Mouse (Mus musculus): ENCODE data around the gene Gpr156. TPM values are rescaled to one million over a fixed set of nuclear protein-coding genes. Genes with fewer than 3 reads are reported as not detected.
"Not testable (repeated sequence)": the region's sequence is repeated elsewhere in the genome, so short reads cannot be mapped to it uniquely, and the experiment has no call there.

Gene Gpr156
- total RNA-seq, 2 experiments from 2014 or later = 1.3 to 1.4 TPM

GRCm38 (mm10) chr16:38016928-38017524 is 100.7 kb downstream of the Gpr156 start:
- no peak for DNase-seq (ENCODE audit: extremely low spot score in 1 of 2, low spot score in 2 of 2)
- intact Hi-C loops (cut with DNase I) = no loop called here

- no peak for DNase-seq (ENCODE audit: extremely low spot score in 1 of 2, low spot score in 2 of 2)
- intact Hi-C loops (cut with DNase I) = no loop called here
Measured at GRCm38 (mm10) chr16:38017958-38018376, 101.7 kb downstream of the Gpr156 start.

GRCm38 (mm10) chr16:38032644-38033043 is 116.3 kb downstream of the Gpr156 start:
- DNase-seq (ENCODE audit: extremely low spot score in 1 of 2, low spot score in 2 of 2) = peak in 1 of 2 experiments; percentile 57
- intact Hi-C loops (cut with DNase I) = no loop called here

- no peak for DNase-seq (ENCODE audit: extremely low spot score in 1 of 2, low spot score in 2 of 2)
- intact Hi-C loops (cut with DNase I) = no loop called here
Measured at GRCm38 (mm10) chr16:38033071-38033470, 116.8 kb downstream of the Gpr156 start.

GRCm38 (mm10) chr16:38038101-38038500 is 121.8 kb downstream of the Gpr156 start:
- intact Hi-C loops (cut with DNase I); DNase-seq (ENCODE audit: extremely low spot score in 1 of 2, low spot score in 2 of 2): not testable (repeated sequence)

- intact Hi-C loops (cut with DNase I) = no loop called here
- DNase-seq (ENCODE audit: extremely low spot score in 1 of 2, low spot score in 2 of 2) = no peak
Measured at GRCm38 (mm10) chr16:38042160-38042559, 125.9 kb downstream of the Gpr156 start.

DNA sequence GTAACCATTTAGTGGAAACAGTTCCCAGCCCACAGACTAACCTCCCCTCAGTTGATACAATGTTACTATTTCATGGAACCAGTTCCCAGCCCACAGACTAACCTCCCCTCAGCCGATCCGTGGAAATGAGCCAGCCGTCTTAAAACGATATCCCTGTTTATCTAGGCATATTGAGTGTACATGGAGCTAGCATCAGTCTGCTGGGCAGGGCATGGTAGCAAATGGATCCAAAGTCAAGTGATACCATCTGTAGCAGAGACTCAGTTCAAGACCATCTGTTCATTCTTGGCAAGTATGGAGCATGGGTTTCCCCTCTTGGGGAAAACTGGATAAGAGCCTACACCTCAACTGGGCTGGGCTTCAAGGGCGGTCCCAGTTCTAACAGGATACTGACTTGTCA is 128.3 kb downstream of the Gpr156 start:
- DNase-seq (ENCODE audit: extremely low spot score in 1 of 2, low spot score in 2 of 2) = peak in 1 of 2 experiments; percentile 14
- intact Hi-C loops (cut with DNase I) = no loop called here

- DNase-seq (ENCODE audit: extremely low spot score in 1 of 2, low spot score in 2 of 2) = no peak
- intact Hi-C loops (cut with DNase I) = no loop called here
Measured at GRCm38 (mm10) chr16:38047781-38048558, 131.7 kb downstream of the Gpr156 start.

Other genes with a start within 250 kb of the Gpr156 start
- gene Fstl1, start 139.6 kb upstream of the Gpr156 start, total RNA-seq (2021) = 10 to 100 TPM; 67.0 to 71.9 TPM
- gene Gm36028, start 55.4 kb upstream of the Gpr156 start, total RNA-seq (2021) = under 1 TPM in 1 of 2 experiments, not detected in 1; 0.32 TPM
- gene Lrrc58, start 48.1 kb upstream of the Gpr156 start, total RNA-seq (2021) = 100 to 1,000 TPM; 101 to 114 TPM
- gene Gsk3b, start 172.5 kb downstream of the Gpr156 start, total RNA-seq (2021) = 100 to 1,000 TPM; 254 to 256 TPM